Mouse (Mus musculus) layer of hippocampus, postnatal 36 days (tissue): ENCODE results near the gene Tmc6. TPM values are rescaled to one million over a fixed set of nuclear protein-coding genes. Genes with fewer than 3 reads are reported as not detected.
"Not testable (repeated sequence)": the region's sequence is repeated elsewhere in the genome, so short reads cannot be mapped to it uniquely, and the experiment has no call there.

Source experiments
- DNase-seq, 2 experiments: peaks; one replicate each; pipeline ENCODE4 v3.0.0; 2022
- total RNA-seq, 2 experiments: library from RNA; stranded (reverse); gene quantifications; 2 replicates each; pipeline ENCODE4 v1.2.3; 2021

The Tmc6 gene
- total RNA-seq, result 1 to 10 TPM; 7.3 to 9.7 TPM

- DNase-seq, result no peak
These were observed at the start of gene Tmc6, which contains the start of gene Tmc8 for GRCm38 (mm10) chr11:117781993-117782704. Gene Tmc6, minus strand, starts transcription at chr11:117782198. Gene Tmc8, plus strand, starts transcription at chr11:117782076.

DNA sequence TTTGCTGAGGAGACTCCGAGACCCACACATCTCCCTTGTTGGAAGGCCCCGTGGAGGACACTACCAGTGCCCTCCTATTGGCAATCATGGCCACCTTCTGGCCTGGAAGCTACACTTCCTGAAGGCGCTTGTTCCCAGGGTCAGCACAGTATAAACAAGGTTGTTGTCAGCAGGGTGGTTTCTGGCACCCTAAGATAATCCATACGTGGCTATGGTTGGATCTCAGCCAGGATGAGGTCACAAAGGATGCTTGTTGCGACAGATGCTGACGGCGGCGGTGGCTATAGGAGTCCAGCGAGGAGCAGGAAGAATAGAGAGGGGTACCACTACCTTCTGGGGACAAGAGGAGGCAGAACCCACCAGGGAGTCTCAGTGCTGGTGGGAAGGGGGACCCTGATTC lies 48.4 kb upstream of the Tmc6 start:
- DNase-seq, result no peak

GRCm38 (mm10) chr11:117829671-117830215 lies 47.7 kb upstream of the Tmc6 start:
- DNase-seq, result no peak

- no peak for DNase-seq
These were observed 47.0 kb upstream of the Tmc6 start for GRCm38 (mm10) chr11:117828888-117829604.

DNA sequence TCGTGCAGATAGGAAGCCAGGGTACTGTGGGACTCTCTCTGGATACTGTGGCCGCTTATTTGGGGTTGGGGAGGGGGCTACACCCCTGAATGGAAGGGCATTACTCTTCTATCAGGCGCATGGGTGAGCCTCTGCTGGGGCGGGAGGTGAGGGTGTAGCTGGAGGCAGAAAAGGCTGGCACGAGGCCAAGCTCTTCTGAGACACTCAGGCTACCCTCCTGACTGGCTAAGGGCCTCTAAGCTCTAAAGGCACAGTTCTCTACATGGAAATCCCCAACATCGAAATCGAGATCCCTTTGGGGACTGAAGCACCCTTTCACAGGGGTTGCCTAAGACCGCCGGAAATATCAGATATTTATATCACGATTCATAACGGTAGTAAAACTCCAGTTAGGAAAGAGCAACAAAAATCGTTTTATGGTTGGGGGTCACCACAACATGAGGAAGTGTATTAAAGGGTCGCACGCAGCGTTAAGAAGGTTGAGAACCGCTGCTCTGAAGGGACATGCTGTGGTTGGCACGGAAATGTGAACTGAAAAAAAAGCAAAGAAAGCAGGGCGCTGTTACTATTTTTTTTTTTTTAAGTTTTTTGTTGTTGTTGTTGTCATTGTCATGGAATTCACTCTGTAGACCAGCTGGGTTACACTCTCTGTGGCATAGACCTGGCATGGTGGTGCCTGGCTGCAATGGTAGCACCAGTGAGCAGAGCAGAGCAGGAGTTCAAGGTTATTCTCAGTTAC lies 46.3 kb upstream of the Tmc6 start:
- DNase-seq, result no peak

- no peak for DNase-seq
These were observed 45.4 kb upstream of the Tmc6 start for GRCm38 (mm10) chr11:117827386-117827785.

DNA sequence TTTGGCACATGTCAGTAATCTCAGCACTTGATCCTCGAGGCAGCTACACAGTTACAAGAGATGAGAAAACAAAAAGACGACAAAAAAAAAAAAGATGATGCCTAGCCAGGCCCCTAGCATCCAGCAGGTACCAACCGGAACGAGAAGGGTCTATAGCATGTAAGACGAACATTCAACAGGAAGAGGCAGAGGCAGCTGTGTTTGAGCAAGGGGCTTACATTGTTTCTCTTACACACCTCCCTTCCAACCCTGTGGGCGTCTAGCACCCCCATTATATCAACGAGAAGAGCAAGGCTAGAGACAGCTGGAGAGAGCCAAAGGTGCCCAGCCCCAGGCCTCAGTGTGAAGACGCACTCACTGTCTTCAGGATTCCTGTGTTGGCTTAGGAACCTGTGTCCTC lies 44.9 kb upstream of the Tmc6 start:
- DNase-seq, result no peak

DNA sequence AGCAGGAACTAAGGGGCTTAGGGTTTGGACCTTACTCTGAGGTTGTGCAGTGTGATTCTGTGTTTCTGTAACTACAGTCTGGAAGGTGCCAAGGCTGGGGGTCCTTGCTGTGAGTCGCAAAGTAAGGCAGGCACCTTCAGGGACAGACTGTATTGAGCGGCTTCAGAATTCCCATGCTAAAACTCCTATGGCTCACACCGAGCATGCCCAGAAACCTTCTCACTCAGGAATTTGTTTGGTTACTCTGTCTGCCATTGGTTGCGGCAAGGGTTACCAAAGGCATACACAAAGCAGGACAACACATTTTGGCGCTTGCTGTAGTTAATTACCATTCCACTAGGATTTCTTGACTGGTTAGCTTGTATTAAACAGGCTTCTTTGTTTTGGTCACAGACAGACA lies 44.2 kb upstream of the Tmc6 start:
- no peak for DNase-seq

- DNase-seq, result peak in 1 of 2 experiments; percentile 27
These were observed 43.5 kb upstream of the Tmc6 start, which contains the start of the genes Afmid and Tk1 for GRCm38 (mm10) chr11:117825333-117826101. Gene Afmid, plus strand, starts transcription at chr11:117825924. Gene Tk1, minus strand, starts transcription at chr11:117826092.

DNA sequence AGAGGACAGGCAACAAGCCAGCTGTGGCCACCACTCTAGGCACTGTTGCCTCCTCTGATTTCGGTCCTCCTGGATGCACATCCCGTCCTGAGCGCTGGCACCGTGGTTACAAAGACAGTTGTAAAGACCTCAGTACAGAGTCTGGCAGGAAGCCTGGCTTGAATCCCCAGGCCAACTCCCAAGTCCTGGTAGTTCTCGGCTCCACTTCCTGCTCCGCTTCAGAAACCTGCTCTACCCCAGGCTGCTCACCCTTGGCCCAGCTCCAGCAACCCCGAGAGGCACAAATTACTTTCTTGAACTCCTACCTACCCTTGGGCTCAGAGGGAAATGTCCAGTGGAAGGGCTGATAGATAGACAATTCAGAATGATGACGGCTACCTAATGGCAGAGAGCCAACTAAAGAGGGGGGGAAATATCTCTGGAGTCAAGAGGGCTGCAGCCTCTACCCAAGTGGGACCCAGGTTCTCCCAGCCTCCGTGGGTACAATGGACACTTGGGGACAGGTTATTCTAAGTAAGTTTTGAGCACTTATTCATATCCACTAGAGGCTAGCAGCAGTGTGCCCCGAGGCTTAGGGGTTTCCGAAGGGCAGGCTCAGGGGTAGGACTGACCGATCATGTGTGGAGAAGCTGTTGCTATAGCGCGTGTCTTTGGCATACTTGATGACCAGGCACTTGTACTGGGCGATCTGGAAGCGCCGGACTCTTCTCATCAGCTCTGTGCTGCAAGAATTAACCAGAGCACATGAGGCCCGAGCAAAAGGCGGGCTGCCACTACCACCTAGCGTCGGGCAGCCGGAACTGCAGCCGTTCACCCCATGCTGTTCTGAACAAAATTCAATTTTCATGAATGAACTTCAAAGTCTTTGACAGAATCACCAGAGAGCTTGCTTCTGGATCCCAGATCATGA lies 42.3 kb upstream of the Tmc6 start:
- peak; percentile 77 to 78 for DNase-seq

- no peak for DNase-seq
These were observed 41.4 kb upstream of the Tmc6 start for GRCm38 (mm10) chr11:117823411-117823810.

DNA sequence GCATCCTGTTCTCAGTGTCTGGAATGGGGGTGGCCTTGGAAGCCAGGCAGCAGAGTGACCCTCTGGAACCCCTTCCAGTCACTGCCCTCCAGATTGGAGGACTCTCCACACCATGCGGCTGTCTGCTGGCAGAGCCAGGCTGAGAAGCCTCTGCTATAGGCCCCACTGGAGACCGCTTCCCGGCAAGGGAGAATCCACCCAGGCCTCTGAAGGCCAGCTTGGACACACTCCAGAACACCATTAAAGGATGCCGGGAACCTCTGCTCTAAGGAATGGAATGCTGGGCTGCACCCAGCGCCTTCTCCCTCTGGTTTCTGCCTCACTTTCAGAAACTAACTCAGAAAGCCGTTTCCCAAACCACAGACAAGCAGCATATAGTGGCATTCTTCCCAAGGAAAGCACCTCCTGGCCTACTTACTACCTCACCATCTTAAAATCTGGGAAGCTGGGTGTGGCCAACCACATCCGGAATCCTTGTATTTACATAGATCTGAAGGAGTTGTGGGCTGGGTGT lies 40.8 kb upstream of the Tmc6 start:
- DNase-seq, result no peak

DNA sequence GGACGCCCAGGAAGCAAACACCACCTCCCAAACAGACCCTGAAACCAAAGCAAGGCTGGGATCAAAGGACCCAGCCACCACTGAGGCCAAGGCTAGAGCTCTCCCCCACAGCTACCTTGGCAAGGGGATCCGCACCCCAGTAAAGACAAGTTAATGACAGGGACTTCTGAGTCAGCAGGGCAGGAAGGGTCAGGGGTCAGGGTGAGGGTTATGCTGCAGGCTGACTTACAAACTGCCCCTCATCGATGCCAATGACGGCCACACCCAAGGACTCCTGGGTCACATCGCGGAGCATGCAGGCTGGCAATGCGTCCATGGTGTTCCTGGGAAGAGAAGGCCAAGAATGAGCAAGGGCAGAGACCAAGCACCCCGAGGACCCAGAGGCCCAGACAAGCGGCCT lies 39.9 kb upstream of the Tmc6 start:
- DNase-seq, result no peak

GRCm38 (mm10) chr11:117820173-117820572 lies 38.2 kb upstream of the Tmc6 start:
- DNase-seq, result no peak

GRCm38 (mm10) chr11:117819095-117819494 lies 37.1 kb upstream of the Tmc6 start:
- DNase-seq, result no peak

GRCm38 (mm10) chr11:117816389-117816996 lies 34.5 kb upstream of the Tmc6 start:
- DNase-seq, result no peak

GRCm38 (mm10) chr11:117815850-117816249 lies 33.9 kb upstream of the Tmc6 start:
- DNase-seq, result not testable (repeated sequence)

DNA sequence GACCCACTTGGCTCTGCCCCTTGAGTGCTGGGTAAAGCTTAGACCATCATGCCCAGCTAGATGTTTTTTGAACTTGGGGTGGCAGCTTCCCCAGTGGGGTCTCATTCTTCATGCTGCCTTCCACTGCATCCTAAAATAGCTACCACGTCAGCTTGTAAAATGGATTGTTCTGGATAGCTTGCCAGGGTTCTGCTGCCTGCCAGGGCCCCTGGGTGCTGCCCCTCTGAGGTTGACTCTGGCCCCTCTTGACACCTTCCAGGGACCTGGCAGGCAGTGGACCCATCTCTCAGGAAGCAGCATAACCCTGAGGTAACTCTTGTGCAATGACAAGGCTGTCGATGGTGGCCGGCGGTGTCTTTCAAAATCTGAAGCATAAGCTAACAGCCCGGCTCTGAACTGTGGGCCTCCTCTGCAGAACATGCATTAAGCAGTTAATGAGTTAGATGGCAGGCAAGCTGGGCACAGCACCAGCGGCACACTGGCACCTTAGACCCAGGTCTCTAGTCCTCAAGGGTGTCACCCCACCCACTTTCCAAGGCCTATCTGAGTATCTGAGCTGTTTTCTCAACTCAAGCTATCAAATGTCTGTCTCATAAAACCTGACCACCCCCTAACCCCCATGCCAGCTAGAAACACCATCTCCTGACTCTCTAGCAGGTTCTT lies 32.8 kb upstream of the Tmc6 start:
- DNase-seq, result no peak

DNA sequence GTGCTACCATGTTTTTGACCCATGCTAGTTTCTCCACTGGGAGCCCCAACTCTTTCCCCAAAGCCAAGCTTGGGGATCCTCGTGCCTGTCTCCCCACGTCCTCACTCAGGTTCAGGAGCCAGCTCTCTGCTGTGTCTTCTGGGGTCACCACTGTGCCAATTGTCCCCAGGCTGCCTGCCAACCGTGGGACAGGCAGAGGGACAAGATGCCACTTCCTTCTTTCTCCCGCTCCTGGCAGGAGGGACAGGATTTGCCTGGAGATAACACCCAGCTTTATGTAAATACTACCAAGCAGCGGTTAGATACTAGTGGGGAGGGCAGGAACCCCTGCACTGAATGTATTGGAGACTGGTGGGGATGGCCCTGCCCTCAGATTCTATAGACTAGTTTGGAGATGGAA lies 31.9 kb upstream of the Tmc6 start:
- no peak for DNase-seq
